In the genomic region with DNA sequence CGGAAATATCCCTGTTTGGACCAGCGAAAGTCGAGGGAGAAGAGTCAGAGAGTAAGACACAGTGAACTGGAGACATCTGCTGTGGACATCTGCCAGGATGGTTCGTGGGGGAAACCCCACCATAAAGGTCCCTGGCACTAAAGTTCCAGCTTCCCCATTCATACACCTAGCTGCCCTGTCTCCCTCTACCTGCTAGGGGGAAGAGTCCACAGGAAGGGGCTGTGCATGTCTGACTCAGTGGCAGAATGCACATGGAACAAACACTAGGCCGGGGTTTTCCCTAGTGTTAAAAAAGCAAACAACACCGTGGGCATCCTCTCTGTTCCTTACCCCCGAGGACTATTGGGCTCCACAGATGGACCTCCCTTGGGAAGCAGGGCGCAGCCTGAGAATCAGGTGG, we compare ENCODE assay signal across 20 mouse cellular contexts. TPM values are rescaled to one million over a fixed set of nuclear protein-coding genes. Genes with fewer than 3 reads are reported as not detected.
DNase-seq lines count a peak whose midpoint lies in the region; ATAC-seq and TF ChIP-seq lines count a peak whose summit lies in the region.
"Had no signal": no experiment of that assay in that cellular context is flagged by ENCODE, and none has a peak within 500 bp of the region (broad histone marks: within the 10 kb centered on the region; RNA-seq: fewer than 3 reads in every experiment).

No protein-coding gene starts in this region.

- peak; percentile 26 for TF ChIP-seq RAD21 in CH12.LX (IDR thresholded peaks at IDR 0.05; ENCODE audit: low read depth, low read length)

- peak in 1 of 2 experiments; percentile 41; a peak in 2 of 4 replicates for TF ChIP-seq CTCF in CH12.LX (conservative IDR thresholded peaks at IDR 0.05 in 1 of 2, IDR thresholded peaks at IDR 0.05 in 1 of 2; ENCODE audit: low read depth in 2 of 2, low read length in 2 of 2)
- TF ChIP-seq CTCF in lung, postnatal 0 days (IDR thresholded peaks at IDR 0.05): no peak

- peaks cover 53% of the 10 kb centered on the region for H3K79me2 ChIP-seq in CH12.LX (replicated peaks; ENCODE audit: control insufficient read depth, extremely low read depth, insufficient read depth, poor library complexity, severe bottlenecking)
- H3K79me2 ChIP-seq in myocyte (ENCODE audit: control insufficient read depth, insufficient read depth): peaks cover 53% of the 10 kb centered on the region

- in situ Hi-C loops in CH12.LX (cut with MboI; ENCODE audit: low pct_ligation_motif_present, low pct_unique_long_range_greater_than_20kb, low sequenced_read_pairs): no loop called here

- TF ChIP-seq EP300 in CH12.LX (IDR thresholded peaks at IDR 0.05; ENCODE audit: low read length): peak; percentile 96
- TF ChIP-seq EP300 in lung, postnatal 0 days (IDR thresholded peaks at IDR 0.05): no peak

- H3K4me1 ChIP-seq in megakaryocyte, embryonic 14.5 days: peaks cover 76% of the 10 kb centered on the region
- peaks cover 23 to 53% of the 10 kb centered on the region in 2 experiments for H3K4me1 ChIP-seq in CH12.LX (ENCODE audit: control insufficient read depth in 1 of 2, insufficient read depth in 2 of 2)
- H3K4me1 ChIP-seq in liver, embryonic 12.5 days: peaks cover 69% of the 10 kb centered on the region
- peaks cover 8% of the 10 kb centered on the region; the same call in 1 of the 2 replicates for H3K4me1 ChIP-seq in lung, postnatal 0 days (ENCODE audit: insufficient read depth, low read depth, low read length)

- H3K4me2 ChIP-seq in CH12.LX (ENCODE audit: insufficient read depth, low read depth, poor library complexity, severe bottlenecking) (peak overlapping the region; percentile 99), myocyte (ENCODE audit: low read depth) (peak overlapping the region; percentile 94)
- peak overlapping the region; percentile 99 for H3K4me2 ChIP-seq in liver, embryonic 12.5 days
- no peak overlapping the region for H3K4me2 ChIP-seq in lung, postnatal 0 days (replicated peaks; ENCODE audit: low read depth, low read length)
- H3K4me2 ChIP-seq: forebrain, embryonic 12.5 days; midbrain, embryonic 11.5 days; neural tube, embryonic 12.5 days had no signal

- 79% methylated on average over 8 of the region's 8 CpGs for WGBS in liver, embryonic 12.5 days (ENCODE audit: insufficient replicate concordance)
- 77% methylated on average over 8 of the region's 8 CpGs for WGBS in lung, postnatal 0 days

- H3K9me3 ChIP-seq in megakaryocyte, embryonic 14.5 days: no peaks in the 10 kb centered on the region
- H3K9me3 ChIP-seq in CH12.LX (replicated peaks; ENCODE audit: low read length): no peaks in the 10 kb centered on the region
- no peaks in the 10 kb centered on the region for H3K9me3 ChIP-seq in liver, embryonic 12.5 days (replicated peaks)
- no peaks in the 10 kb centered on the region for H3K9me3 ChIP-seq in lung, postnatal 0 days (ENCODE audit: low read length)
- H3K9me3 ChIP-seq: forebrain, embryonic 12.5 days; G1E; limb, embryonic 10.5 days; neural tube, embryonic 12.5 days had no signal

- dilution Hi-C loops in CH12.LX (cut with MboI; ENCODE audit: extremely low pct_ligation_motif_present, extremely low pct_unique_long_range_greater_than_20kb, low sequenced_read_pairs): no loop called here

- no peak for ATAC-seq in megakaryocyte, adult 5-6 weeks (ENCODE audit: poor library complexity, severe bottlenecking)
- ATAC-seq in liver, embryonic 12.5 days: no peak
- ATAC-seq in lung, postnatal 0 days: no peak

- H3K27me3 ChIP-seq in megakaryocyte, embryonic 14.5 days (replicated peaks): no peaks in the 10 kb centered on the region
- no peaks in the 10 kb centered on the region for H3K27me3 ChIP-seq in CH12.LX (replicated peaks)
- H3K27me3 ChIP-seq in liver, embryonic 12.5 days (replicated peaks): no peaks in the 10 kb centered on the region
- no peaks in the 10 kb centered on the region for H3K27me3 ChIP-seq in myocyte (ENCODE audit: control insufficient read depth, insufficient read depth, insufficient read length)
- no peaks in the 10 kb centered on the region for H3K27me3 ChIP-seq in lung, postnatal 0 days (replicated peaks; ENCODE audit: insufficient read depth, low read length)
- H3K27me3 ChIP-seq: neural tube, embryonic 12.5 days had no signal

- peak overlapping the region; percentile 100 for H3K27ac ChIP-seq in CH12.LX (ENCODE audit: insufficient read depth, low read depth)
- peak overlapping the region; percentile 86 for H3K27ac ChIP-seq in liver, embryonic 12.5 days
- H3K27ac ChIP-seq in lung, postnatal 0 days (ENCODE audit: low read length): no peak overlapping the region
- H3K27ac ChIP-seq: forebrain, embryonic 12.5 days; left cerebral cortex, adult 2 months; limb, embryonic 10.5 days; neural tube, embryonic 12.5 days had no signal

- TF ChIP-seq POLR2A in CH12.LX (IDR thresholded peaks at IDR 0.05; ENCODE audit: low read depth, low read length) (no peak), myocyte (IDR thresholded peaks at IDR 0.05; ENCODE audit: insufficient read length, low read depth) (no peak)

- H3ac ChIP-seq in myocyte (ENCODE audit: control insufficient read depth, insufficient read length): no peak overlapping the region

- intact Hi-C loops in left cerebral cortex, postnatal 4 days (cut with DNase I): no loop called here

- peak overlapping the region; percentile 99 for H3K9ac ChIP-seq in CH12.LX (ENCODE audit: insufficient read depth, low read depth)
- H3K9ac ChIP-seq in liver, embryonic 12.5 days: 0 out of 2 replicates have a peak overlapping the region, but pooled peaks have one; percentile 79
- H3K9ac ChIP-seq in lung, postnatal 0 days (replicated peaks; ENCODE audit: low read depth): no peak overlapping the region
- H3K9ac ChIP-seq: forebrain, embryonic 12.5 days; neural tube, embryonic 12.5 days had no signal

- peak overlapping the region; percentile 96 for H3K4me3 ChIP-seq in megakaryocyte, embryonic 14.5 days (replicated peaks)
- H3K4me3 ChIP-seq in CH12.LX (replicated peaks in 1 of 3; ENCODE audit: low read depth in 2 of 3, low read length in 2 of 3, poor library complexity in 1 of 3) (peak overlapping the region; percentile 20 to 94 (median 54)), myocyte (no peak overlapping the region)
- H3K4me3 ChIP-seq in liver, embryonic 12.5 days: no peak overlapping the region
- no peak overlapping the region for H3K4me3 ChIP-seq in lung, postnatal 0 days (ENCODE audit: low read depth, low read length)
- H3K4me3 ChIP-seq: forebrain, embryonic 12.5 days; left cerebral cortex, adult 2 months; limb, embryonic 10.5 days; neural tube, embryonic 12.5 days had no signal

- DNase-seq in CH12.LX (ENCODE audit: extremely low read depth): peak; percentile 92
- DNase-seq in left cerebral cortex, postnatal 4 days: no peak
- DNase-seq in lung, postnatal 0 days (ENCODE audit: low spot score): no peak
- no peak for DNase-seq in heart, adult 11 months
- DNase-seq: cerebellum, adult 8-10 months; gastrocnemius, postnatal 25 days; kidney, adult 9 months; lung, adult 18-20 months; right cerebral cortex, adult 18-20 months; thymus, adult 2 months had no signal

- peaks cover 44% of the 10 kb centered on the region for H3K36me3 ChIP-seq in megakaryocyte, embryonic 14.5 days (replicated peaks; ENCODE audit: low read length)
- H3K36me3 ChIP-seq in CH12.LX (replicated peaks in 1 of 2; ENCODE audit: control insufficient read depth in 1 of 2, insufficient read depth in 1 of 2, low read length in 1 of 2) (peaks cover 17 to 36% of the 10 kb centered on the region in 2 experiments), myocyte (ENCODE audit: control insufficient read depth, insufficient read depth) (no peaks in the 10 kb centered on the region)
- H3K36me3 ChIP-seq in liver, embryonic 12.5 days: no peaks in the 10 kb centered on the region; the same call in 1 of the 2 replicates
- H3K36me3 ChIP-seq in lung, postnatal 0 days (ENCODE audit: insufficient read depth, low read length): no peaks in the 10 kb centered on the region
- H3K36me3 ChIP-seq: forebrain, embryonic 12.5 days; limb, embryonic 10.5 days; neural tube, embryonic 12.5 days had no signal

TF ChIP-seq in CH12.LX, 34 proteins besides CTCF, POLR2A, EP300 and RAD21 (continues in another document):
- TF ChIP-seq HCFC1 (IDR thresholded peaks at IDR 0.05; ENCODE audit: low read depth, low read length): peak; percentile 52
- TF ChIP-seq JUN (IDR thresholded peaks at IDR 0.05; ENCODE audit: insufficient read depth, low read depth, low read length): peak; percentile 60; the same call in 1 of the 2 replicates
- TF ChIP-seq IRF4 (IDR thresholded peaks at IDR 0.05; ENCODE audit: low read depth, low read length): peak; percentile 93
- peak; percentile 76 for TF ChIP-seq MAFK (IDR thresholded peaks at IDR 0.05; ENCODE audit: insufficient replicate concordance, low read length)
- no peak for TF ChIP-seq GABPA (IDR thresholded peaks at IDR 0.05; ENCODE audit: insufficient replicate concordance, low read depth, low read length)
- peak; percentile 92; the same call in 1 of the 2 replicates for TF ChIP-seq MEF2A (IDR thresholded peaks at IDR 0.05; ENCODE audit: borderline replicate concordance, low read depth, low read length)
- TF ChIP-seq TCF12 (IDR thresholded peaks at IDR 0.05; ENCODE audit: low read depth, low read length): peak; percentile 98

TF ChIP-seq in myocyte, 11 proteins besides CTCF, POLR2A, EP300 and RAD21 (continues in another document):
- TF ChIP-seq E2F4 (IDR thresholded peaks at IDR 0.05; ENCODE audit: insufficient read depth) (no peak), USF1 (IDR thresholded peaks at IDR 0.05; ENCODE audit: low read depth) (no peak), POLR2AphosphoS2 (IDR thresholded peaks at IDR 0.05; ENCODE audit: insufficient read length, low read depth) (no peak), SRF (IDR thresholded peaks at IDR 0.05; ENCODE audit: control insufficient read depth, insufficient read length, low read depth) (no peak), MYOG (IDR thresholded peaks at IDR 0.05; ENCODE audit: control insufficient read depth in 1 of 3, insufficient read depth in 1 of 3, insufficient read length in 2 of 3, low read depth in 2 of 3) (no peak), MAX (IDR thresholded peaks at IDR 0.05; ENCODE audit: low read depth) (no peak), CEBPB (IDR thresholded peaks at IDR 0.05; ENCODE audit: insufficient read depth, poor library complexity, severe bottlenecking) (no peak), MYOD1 (IDR thresholded peaks at IDR 0.05; ENCODE audit: control insufficient read depth in 1 of 3, insufficient read length in 2 of 3, low read depth in 2 of 3) (no peak), TCF3 (IDR thresholded peaks at IDR 0.05; ENCODE audit: insufficient read length, low read depth) (no peak)

RNA-seq across cellular contexts. Expression of gene Bid, which starts 2.9 kb away (rescaled TPM):
- 12.3 and 13.6 TPM in 2 replicates for polyA plus RNA-seq in megakaryocyte, embryonic 14.5 days (2012; ENCODE audit: insufficient read depth, low replicate concordance)
- total RNA-seq in megakaryocyte, adult 5-6 weeks (2015): 74.3 and 89.0 TPM in 2 replicates
- 48.1 and 51.6 TPM in 2 replicates for total RNA-seq in megakaryocyte, adult 5-6 weeks (2017)
- 102 and 118 TPM in 2 replicates for total RNA-seq in CH12.LX (2012; rRNA removed)
- 132 and 148 TPM in 2 replicates for total RNA-seq in CH12.LX (2014; rRNA removed)
- 129 and 144 TPM in 2 replicates for polyA plus RNA-seq in CH12.LX (2012; ENCODE audit: insufficient read length, low read depth)
- polyA plus RNA-seq in liver, embryonic 12.5 days (2016; fragmentation: Nextera tagmentation; extraction: Ambion mirVana): 32.4 and 32.9 TPM in 2 replicates
- polyA plus RNA-seq in myocyte (2012; fragmentation: generic; extraction: Trizol): 34.3 TPM
- 10 to 100 TPM; 18.8 to 22.4 TPM for total RNA-seq in left cerebral cortex, postnatal 4 days (2021)
- 8.4 and 8.7 TPM in 2 replicates for polyA plus RNA-seq in lung, postnatal 0 days (2015; fragmentation: Nextera tagmentation; extraction: Ambion mirVana)

Comparison
In these comparisons a context has a peak if more than half of its experiments do, and no peak if none do; other contexts are left out.
1. H3K4me3 ChIP-seq: peak in megakaryocyte, embryonic 14.5 days (single experiment) and CH12.LX (3 of 3); none in liver, embryonic 12.5 days (single experiment), myocyte (single experiment) and lung, postnatal 0 days (single experiment).